Mouse (Mus musculus) frontal cortex, postnatal 10 days (tissue): ENCODE measurements around the gene Gm17364.
A peak's percentile ranks its signal among the peaks of the same experiment; 100 is the strongest.
"Not testable (repeated sequence)": the region's sequence is repeated elsewhere in the genome, so short reads cannot be mapped to it uniquely, and the experiment has no call there.

Experiments
- DNase-seq, 2 experiments: peaks; one replicate each; pipeline ENCODE4 v3.0.0; 2022; ENCODE audit warnings: low spot score in 2 of 2, mixed read lengths in 1 of 2

Gene Gm17364

DNA sequence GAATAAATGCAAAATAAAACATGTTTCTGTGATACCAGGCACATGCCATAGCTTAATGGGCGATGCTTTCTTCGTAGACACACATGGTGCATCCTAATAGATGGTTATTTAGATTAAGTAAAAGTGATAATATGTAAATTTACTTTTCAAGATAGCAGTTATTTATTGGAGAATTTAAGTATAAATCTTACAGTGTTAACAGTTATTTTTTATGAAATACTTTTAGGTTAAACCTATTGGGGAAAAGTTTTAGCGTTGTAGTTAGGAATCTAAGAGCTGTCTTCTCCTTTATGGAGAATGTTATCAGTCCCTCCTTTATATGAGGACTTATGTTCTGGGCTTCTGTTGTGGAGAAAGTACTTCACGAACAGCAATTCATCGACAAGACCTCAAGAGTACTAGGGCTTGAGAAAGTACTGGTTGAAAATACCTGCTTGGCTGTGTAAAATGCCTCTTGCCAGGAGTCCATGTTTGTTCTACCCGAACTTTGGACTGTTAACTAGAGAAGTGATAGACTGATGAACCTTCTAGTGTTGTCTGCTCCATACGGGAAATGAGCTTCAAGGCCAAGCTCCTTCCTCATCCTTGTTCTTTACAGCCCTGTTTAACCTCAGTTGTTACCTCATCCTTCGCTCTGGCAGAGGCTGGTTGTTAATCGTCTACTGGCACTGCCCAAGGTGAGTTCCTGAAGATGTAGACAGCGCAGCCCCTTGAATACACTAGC, at the start of gene Gm17364:
Gene Gm17364, minus strand, starts transcription at position 51 of the 724 bp plus-strand sequence.
- no peak for DNase-seq

DNA sequence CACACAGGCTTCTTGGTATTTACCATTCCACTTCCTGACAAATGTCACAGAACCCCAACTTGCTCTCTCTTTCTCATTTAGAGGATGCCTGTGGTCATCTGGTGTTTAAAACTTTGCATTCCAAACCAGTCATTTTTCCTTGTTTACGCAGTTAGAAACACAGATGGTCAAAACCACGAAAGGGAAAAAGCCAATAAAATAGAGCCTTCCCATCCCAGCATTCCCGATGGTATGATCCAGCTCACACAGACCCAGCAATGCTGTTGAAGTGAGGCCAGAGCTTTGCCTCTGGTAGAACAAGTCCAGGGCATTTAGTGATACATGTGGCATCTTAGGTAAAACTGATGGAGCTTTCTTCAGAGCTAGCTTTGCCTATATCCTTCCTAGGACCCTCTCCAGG, 47.7 kb upstream of the Gm17364 start:
- DNase-seq: no peak

DNA sequence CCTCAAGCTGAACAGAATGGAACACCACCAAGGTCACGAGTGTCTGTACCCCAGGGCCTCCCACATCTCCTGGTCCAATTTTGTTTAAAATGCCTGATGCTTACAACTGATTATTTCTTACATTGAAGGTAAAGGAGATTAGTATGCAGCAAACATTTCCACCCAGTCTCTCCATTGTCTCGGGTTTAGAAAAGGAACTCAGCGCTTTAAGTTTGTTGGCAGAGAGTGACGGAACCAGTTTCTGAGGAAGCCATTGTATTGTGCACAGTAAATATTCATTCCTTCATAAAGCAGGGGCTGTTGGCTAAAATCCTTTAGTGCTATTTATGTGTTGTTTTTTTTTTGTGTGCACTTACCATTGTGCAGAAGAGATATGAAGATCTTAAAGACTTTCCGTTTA, 47.0 kb upstream of the Gm17364 start:
- no peak for DNase-seq

DNA sequence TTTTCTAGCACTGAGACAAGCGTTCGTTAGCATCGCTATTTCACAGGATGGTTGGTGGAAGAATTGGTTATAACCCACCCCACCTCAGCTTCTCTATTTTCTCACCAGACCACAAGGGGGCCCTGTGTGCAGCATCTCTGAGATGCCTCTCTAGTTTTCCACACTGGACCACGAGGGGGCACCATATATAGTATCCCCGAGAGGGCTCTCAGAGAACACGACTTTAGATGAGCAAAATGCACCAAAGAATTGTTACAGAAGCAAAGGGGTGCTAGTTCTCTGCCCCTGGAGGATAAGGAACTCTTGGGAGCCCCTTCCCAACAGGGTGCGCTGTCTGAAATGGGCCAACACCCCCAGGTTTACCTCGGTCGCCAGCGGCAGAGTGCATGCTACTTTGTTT, 28.9 kb upstream of the Gm17364 start:
- DNase-seq: peak; percentile 39 to 73

DNA sequence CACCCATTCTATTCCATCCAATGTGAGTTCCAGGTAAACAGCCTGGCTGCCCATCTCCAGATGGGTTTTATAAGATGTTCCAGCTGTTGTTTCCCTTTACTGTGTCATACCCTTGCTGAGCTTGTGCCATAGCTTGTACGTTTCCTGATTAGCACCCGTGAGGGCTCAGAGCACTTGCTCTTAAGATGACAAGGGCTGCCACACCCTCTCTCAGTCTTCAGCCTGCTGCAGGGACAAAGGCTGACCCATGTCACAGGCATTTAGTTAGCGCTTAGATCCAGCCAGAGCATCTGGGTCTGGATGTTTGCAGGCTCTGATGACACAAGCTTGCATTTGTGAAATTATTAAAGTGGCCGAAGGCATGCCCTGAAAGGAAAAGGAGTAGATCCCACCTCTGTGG, 26.3 kb upstream of the Gm17364 start:
- DNase-seq: no peak

DNA sequence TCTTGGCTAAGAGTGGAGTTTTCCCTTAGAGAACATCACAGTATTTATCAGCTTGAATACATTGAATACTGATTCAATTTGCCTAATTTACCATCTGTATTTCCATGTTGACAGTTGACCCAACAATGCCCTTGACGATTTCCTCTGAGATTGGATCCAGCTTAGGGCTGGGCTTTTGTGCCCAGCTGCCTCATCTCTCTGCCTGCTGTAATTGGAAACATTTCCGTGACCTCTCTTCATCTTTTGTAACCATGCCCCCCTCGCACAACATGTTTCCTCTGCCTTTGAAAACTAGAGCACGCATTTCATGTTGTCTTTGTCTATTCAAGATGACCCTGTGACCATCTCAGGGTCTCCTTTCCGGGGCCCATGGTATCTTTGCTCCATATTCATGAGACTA, 25.2 kb upstream of the Gm17364 start:
- DNase-seq: no peak

DNA sequence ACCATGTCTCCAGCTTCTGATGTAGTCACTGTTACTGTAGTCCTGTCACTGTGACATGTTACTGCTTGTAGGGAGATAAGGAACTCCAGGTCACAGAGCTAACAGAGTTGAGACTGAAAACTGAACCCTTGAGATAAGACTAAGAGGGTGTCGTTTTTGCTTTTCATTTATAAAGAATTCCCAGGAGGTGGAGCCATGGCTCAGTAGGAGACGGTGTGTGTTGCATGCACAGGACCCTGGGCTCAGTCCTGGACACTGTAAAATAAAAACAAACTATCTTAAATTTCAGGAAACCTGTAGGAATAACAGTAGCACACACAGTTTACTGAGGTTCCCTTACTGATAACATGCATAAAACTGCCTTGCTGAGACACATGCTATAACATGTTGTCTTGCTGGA, 24.8 kb upstream of the Gm17364 start:
- no peak for DNase-seq

DNA sequence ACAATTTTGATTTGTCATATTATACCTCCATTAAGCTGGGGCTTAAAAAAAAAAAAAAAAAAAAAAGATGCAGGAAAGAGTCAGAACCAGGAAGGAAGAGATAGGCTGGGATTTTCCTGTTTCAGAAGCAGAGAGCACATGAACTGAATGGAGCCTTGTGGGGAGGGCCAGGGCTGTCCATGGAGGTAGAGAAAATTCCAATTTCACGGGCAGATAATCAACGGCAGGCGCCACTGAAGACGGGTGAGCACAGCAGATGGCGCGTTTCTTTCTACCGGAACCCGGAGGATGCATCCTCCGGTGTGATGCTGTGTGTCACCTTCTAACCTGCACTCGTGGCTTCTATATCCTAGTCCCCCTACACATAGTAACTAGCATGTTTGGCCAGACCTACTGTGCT, 22.6 kb upstream of the Gm17364 start:
- DNase-seq: no peak

DNA sequence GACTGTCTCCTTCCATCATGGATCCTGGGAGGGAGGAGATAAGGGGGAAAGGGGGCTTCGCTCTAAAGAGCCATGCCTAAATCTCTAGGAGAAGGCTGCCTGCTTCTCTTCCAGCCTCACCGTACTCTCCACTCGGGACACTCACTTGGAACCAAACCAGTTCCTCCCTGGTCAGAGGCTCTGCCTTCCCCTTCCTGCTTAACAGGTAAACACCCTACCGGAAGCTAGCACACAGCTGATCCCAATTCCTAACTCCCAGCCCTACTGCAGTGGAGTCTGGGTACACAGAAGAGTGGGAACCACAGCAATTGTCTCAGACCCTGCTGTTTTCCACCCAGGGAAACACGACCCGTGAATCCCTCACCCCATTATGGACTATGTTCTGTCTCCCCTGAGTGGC, 22.1 kb upstream of the Gm17364 start:
- DNase-seq: no peak

DNA sequence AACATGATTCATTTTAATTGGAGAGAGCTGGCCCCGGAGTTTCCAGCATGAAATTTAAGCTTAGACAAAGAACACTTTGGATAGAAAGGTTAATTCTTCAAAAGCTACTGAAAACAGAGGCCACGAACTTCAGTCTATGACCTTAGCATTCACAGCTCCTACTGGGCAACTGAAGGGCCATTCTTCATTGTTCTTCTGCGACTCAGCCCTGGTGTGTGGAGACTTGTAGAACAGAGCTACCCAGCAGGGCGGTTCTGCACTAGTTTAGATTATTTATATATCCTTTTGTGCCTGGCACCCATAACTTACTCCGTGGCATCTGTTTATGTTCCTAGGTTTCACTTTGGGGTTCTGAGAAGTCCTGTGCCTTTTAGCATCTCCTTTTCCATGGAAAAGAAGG, 19.8 kb upstream of the Gm17364 start:
- no peak for DNase-seq

DNA sequence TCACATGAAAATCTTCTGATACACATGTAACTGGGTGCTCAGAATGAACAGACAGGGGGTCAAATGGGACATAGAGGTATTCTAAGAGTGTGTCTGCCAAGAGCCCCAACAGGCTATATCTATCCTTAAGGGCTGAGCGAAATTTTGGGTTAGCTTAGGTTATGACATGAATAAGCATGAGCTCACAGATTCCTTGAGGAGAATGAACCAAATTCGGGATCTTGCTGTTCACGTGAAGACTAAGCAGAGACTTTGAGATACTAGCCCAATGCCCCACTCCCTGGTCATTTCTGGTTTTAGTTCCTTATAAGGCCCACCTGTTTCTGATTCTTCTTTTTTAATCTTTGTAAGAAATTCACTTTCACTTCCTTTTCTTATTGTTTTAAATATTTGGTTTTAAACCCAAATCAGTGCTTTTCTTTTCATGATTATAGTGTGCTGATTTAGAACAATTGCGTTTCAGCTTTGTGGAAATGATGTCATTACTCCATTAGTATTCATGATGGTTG, 17.7 kb upstream of the Gm17364 start:
- no peak for DNase-seq

DNA sequence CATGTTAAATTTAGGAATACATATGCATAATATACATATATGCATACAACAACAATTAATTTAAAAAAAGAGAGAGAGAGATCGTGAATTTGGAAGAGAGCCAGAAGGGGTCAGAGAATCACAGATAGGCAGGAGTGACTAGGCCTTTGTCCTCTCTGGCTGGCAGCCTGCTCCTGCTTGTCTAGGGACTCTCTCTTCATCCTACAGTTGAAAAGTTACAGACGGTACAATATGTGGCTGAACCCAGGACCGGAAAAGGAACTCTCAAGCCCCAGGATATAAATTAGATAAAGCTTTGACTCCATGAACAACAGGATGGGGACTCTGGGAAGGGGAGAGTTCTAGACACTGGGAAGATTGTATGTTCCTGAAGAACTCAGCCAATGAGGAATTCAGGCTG, 12.5 kb upstream of the Gm17364 start:
- DNase-seq: no peak

DNA sequence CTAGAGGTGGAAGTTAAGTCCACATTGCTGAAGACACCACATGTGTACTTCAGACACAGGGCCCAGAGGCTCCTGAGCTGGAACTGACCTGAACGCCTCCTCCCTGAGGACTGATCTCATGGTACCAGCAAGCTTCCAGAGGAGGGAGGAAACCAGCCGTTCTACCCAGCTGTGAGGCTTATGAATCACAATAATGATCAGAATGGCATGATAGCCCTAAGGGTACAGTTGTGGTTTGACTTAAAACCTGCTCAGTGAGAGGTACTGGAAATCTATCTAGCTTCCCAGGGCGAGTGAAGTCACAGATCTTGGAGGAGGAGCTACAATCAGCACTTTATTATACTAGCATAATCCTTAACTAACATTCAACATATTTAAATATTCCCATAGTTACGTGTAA, 11.7 kb upstream of the Gm17364 start:
- no peak for DNase-seq

DNA sequence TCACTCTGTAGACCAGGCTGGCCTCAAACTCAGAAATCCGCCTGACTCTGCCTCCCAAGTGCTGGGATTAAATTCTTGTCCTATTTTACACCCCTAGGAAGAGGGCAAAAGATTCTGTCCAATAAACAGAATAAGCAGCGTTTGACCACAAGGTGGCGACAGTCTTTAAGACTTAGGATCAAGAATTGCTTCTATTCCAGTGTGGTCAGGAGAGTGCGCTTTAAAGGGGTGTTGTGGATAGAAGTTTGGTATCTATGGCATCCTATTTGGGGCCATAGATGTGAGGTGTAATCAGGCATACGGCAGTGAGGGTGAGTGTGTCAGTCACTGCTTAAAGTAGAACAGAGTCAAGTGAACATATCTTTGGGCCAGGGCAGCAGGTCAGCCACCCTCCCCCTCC, 9.5 kb upstream of the Gm17364 start:
- peak; percentile 19 to 44 for DNase-seq

DNA sequence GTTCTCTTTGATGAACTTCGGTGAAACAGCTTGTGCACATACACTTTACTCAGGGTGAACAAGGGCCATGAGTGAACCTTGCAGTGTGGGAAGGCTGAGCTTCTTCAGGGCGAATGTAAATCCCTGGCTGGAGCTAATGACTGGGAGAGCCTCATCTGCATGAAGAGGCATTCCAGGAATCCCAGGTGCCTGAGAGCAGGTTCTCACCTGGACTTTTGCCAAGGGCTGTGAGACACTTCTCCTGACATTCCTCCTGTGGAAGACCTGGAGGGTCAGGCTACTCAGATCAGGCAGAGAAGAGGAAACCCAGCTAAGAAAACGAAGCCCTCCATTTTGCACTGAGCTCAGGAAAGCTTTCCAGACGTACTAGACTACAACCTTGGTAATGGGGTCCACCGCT, 6.9 kb upstream of the Gm17364 start:
- no peak for DNase-seq

DNA sequence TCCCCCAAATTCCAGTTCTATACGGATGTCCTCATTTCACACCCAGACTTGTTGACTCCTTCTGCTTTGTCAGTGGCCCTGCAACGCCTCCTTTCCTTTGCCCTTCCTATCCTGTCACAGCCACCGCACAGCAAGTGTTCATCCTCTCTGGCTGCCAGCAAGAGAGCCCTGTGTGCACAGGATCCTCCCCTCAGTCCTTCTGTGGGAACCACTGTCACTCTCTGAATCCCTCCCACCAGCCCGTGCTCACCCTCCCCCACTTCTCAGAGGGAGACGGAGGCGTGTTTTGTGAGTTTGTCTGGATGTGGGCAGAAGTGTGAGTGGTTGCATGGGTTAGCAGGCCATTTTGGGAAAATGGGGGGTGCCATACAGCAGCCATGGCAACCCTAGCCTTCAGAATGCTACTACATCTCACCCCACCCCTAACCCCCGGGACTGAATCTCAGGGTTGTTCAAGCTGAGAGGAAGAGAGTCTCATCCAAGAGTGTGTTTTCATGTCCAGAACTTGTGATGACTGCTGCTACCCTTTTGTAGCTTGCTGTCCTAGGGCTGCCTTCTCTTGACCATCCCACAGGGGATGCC, 5.9 kb downstream of the Gm17364 start:
- DNase-seq: peak in 1 of 2 experiments; percentile 32

DNA sequence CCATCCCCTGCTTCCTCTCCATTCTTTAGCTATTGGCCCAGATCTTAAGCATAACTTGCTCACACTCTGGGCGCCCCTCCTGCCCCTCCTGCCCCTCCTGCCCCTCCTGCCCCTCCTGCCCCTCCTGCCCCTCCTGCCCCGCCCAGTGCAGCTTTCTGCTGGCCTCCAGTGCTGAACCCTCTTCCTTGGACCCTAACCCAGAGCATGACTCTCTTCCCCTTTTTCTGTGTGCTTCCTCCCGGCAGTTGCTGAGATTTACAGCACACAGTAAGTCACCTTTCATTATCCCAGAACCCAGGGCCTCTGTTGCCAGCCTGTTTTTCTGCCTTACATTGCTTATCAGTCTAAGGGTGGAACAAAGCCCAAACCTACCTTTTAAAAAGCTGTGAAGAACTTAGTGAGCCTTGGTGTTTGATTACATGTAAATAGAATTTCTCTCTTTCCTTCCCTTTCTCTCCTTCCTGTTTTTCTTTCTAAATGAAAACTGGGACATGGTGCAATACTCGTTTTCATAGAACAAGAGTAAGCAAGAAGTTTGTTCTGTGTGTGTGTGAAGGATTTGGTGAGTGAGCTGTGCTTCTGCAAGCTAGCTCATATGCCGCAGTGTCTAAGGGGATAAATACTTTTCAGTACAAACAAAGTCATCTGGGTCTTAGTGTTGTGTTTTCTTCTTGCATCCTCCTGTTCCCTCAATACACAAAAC, 10.3 kb downstream of the Gm17364 start:
- no peak for DNase-seq

DNA sequence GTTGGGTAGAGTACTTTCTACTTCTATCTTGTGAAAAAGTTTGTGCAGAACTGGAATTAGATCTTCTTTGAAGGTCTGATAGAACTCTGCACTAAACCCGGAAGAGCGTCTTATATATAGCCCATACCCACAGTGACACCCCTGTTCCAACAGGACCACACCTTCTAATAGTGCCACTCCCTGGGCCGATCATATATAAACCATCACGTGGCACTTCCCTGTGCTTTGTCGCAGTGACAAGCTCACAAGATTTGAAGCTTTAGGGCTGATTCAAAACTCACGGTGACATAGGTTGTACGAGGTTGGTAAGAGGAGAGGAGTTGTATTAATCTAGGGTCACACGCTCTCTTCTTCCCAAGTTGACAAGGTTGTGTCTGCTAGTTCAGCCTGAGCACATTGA, 12.2 kb downstream of the Gm17364 start:
- not testable (repeated sequence) for DNase-seq

DNA sequence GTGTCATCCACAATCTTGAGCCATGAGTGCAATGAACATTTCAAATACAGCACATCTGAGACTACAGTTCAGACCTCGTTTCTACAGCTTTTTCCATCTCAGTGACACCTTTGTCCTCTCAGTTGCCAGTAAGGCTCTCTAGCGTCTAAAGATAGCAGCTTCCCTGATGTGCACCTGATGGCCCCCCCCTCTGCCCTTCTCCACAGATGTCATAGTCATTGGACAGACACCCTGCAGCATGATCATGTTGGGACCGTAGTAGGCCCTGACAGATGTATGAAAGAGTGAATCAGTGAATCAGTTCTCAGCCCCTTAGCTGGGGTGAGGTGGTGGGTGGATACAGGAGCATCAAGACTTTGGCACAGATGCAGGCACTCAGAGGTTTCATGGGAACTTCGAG, 15.9 kb downstream of the Gm17364 start:
- DNase-seq: no peak

DNA sequence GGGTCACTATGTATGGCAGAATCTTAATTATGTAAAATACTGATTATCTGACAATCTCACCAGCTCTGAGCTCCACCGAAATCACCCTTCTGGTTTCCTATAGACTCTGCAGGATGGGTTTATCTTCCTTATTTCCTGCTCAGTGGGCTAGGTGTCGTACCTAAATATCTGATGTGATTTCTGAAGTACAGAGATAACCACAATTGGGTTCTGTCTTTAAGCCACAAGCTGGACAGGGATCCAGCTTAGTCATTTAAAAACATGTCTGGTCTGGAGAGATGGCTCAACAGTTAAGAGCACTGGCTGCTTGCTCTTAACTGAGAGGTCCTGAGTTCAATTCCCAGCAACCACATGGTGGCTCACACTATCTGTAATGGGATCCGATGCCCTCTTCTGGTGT, 16.8 kb downstream of the Gm17364 start:
- no peak for DNase-seq

DNA sequence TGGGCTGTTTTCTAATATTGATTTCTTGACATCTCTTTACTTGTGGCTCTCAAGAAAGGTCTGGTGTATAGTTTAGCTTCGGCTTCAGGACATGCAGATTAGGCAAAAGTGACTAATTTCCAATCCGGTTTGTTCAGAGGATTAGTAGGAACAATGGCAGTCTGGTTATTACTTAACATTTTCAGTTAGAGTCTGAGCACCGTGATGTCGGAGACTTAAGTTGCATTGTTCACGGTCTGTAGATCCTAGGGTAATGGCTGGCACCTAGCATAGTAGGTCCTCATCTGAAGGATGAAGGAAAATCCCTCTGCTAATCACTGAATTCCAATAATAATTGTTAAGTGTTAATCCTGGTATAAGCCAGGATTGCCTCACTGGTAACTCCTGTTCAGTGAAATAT, 17.7 kb downstream of the Gm17364 start:
- no peak for DNase-seq

DNA sequence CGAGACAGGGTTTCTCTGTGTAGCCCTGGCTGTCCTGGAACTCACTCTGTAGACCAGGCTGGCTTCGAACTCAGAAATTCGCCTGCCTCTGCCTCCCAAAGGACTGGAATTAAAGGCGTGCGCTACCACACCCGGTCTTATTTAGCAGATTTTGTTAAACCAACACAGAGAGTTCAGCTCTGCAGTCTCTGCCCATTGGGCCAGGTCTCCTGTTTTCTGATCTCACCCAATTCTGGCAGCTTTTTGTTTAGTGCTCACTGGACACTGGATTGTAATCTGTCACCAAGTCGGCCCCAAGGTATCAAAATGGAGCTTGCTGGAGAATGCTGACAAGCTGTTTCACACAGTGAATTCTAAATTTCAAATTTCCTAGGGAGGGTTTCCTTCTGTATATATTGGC, 21.0 kb downstream of the Gm17364 start:
- no peak for DNase-seq

DNA sequence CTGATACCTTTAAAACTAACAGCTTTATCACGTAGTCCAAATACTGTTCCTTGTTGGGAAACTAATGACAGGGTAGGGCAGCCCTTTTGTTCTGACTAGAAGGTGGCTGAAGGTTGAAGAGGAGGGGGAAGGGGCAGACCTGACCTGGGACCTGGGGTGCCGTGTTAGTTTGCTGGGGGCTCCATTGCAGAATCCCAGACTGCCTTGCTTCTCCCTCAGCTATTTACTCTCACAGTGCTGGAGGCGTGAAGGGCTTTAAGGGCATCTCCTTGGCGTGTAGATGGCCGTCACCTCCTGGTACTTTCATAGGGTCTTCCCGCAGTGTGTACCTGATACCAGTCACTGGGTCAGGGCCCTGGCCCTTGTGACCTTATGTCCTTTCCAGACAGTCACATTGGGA, 21.6 kb downstream of the Gm17364 start:
- no peak for DNase-seq
